Mouse (Mus musculus): ENCODE data around the gene Ugt1a2. TPM values are rescaled to one million over a fixed set of nuclear protein-coding genes. Genes with fewer than 3 reads are reported as not detected.

Ugt1a2 gene
- total and polyA plus RNA-seq, 2 experiments from 2014 or later: not detected

DNA sequence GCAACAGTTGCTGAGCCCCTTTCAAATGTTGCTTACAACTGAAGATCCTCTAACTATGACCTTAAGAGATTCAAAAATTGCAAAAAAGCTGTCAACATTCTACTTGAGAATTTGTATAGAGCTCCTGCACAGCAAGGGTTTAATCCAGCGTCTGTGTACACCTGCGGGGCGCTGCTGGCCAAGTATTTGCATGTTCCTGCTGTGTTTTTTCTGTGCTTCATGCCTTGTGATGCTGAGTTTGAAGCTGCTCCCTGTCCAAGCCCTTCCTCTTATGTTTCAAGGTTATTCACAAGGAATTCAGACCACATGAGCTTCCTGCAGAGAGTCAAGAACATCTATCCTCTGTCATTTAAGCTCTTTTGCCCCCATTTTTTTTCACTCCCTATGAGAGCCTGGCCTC, 8.3 kb upstream of the Ugt1a2 start:
- Histone ChIP-seq H3K9me3 (ENCODE audit: low read length) (no peaks in the 10 kb centered on the region), H3K27me3 (ENCODE audit: insufficient read depth, low read length) (no peaks in the 10 kb centered on the region), H3K9ac (replicated peaks; ENCODE audit: low read length, poor library complexity, severe bottlenecking) (no peak overlapping the region), H3K4me3 (ENCODE audit: low read depth, low read length) (no peak overlapping the region), H3K36me3 (ENCODE audit: insufficient read depth, low read length) (no peaks in the 10 kb centered on the region), H3K27ac (ENCODE audit: low read depth, low read length) (no peak overlapping the region), H3K4me1 (ENCODE audit: insufficient read depth, low read length) (no peaks in the 10 kb centered on the region), H3K4me2 (ENCODE audit: low read depth, low read length, poor library complexity, severe bottlenecking) (no peak overlapping the region)
- no peak for ATAC-seq (ENCODE audit: low FRiP score)
- 58% methylated on average over 3 of the region's 3 CpGs for WGBS
- TF ChIP-seq CTCF (IDR thresholded peaks at IDR 0.05): no peak
- DNase-seq (ENCODE audit: low spot score): no peak

DNA sequence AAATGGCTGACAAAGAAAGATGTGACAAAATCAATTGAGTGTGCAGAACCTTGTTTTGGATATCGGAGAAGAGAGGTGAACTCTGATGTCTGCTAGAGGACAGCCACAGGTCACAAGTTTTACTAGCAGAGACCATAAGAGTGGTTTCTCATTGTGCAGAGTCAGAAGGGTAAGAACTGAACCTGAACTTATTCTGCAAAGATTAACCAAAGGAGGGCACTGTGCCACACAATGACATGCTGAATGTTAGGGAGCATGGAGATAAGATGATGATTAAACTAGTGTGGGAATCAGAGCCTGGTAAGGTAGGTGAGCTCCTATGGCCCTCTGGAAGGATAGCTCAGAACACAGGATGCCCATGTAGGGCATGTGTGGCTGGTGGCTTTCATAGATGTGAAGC, 4.7 kb upstream of the Ugt1a2 start:
- no peak overlapping the region for H3K4me2 ChIP-seq (ENCODE audit: low read depth, low read length, poor library complexity, severe bottlenecking)
- TF ChIP-seq CTCF (IDR thresholded peaks at IDR 0.05): no peak
- H3K27ac ChIP-seq (ENCODE audit: low read depth, low read length): no peak overlapping the region
- DNase-seq (ENCODE audit: low spot score): no peak
- 91% methylated on average over 1 of the region's 1 CpGs for whole genome bisulfite sequencing
- H3K9me3 ChIP-seq (ENCODE audit: low read length): no peaks in the 10 kb centered on the region
- no peak overlapping the region for H3K9ac ChIP-seq (replicated peaks; ENCODE audit: low read length, poor library complexity, severe bottlenecking)
- H3K4me3 ChIP-seq (ENCODE audit: low read depth, low read length): no peak overlapping the region
- no peaks in the 10 kb centered on the region for H3K27me3 ChIP-seq (ENCODE audit: insufficient read depth, low read length)
- no peaks in the 10 kb centered on the region for H3K36me3 ChIP-seq (ENCODE audit: insufficient read depth, low read length)
- H3K4me1 ChIP-seq (ENCODE audit: insufficient read depth, low read length): no peaks in the 10 kb centered on the region
- ATAC-seq (ENCODE audit: low FRiP score): no peak

DNA sequence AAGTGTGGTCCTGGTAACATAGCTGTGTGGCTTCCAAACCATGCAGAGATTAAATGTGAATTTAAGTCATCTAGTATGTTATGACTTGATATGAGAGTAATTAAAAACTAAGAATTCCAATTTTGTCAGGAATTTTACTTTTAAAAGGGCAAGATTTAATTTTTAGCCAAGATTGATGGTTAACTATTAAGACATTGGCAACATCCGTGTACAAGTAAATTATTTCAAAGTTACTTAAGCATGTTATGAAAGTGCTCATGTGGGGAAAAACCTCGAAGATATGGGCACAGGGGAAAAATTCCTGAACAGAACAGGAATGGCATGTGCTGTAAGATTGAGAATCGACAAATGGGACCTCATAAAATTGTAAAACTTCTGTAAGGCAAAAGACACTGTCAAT, 3.0 kb upstream of the Ugt1a2 start:
- Histone ChIP-seq H3K9me3 (ENCODE audit: low read length) (no peaks in the 10 kb centered on the region), H3K36me3 (ENCODE audit: insufficient read depth, low read length) (no peaks in the 10 kb centered on the region), H3K9ac (replicated peaks; ENCODE audit: low read length, poor library complexity, severe bottlenecking) (no peak overlapping the region), H3K27me3 (ENCODE audit: insufficient read depth, low read length) (no peaks in the 10 kb centered on the region), H3K27ac (ENCODE audit: low read depth, low read length) (no peak overlapping the region), H3K4me3 (ENCODE audit: low read depth, low read length) (no peak overlapping the region), H3K4me2 (ENCODE audit: low read depth, low read length, poor library complexity, severe bottlenecking) (no peak overlapping the region), H3K4me1 (ENCODE audit: insufficient read depth, low read length) (no peaks in the 10 kb centered on the region)
- ATAC-seq (ENCODE audit: low FRiP score): no peak
- DNase-seq (ENCODE audit: low spot score): no peak
- WGBS: 71% methylated on average over 3 of the region's 3 CpGs
- TF ChIP-seq CTCF (IDR thresholded peaks at IDR 0.05): no peak

DNA sequence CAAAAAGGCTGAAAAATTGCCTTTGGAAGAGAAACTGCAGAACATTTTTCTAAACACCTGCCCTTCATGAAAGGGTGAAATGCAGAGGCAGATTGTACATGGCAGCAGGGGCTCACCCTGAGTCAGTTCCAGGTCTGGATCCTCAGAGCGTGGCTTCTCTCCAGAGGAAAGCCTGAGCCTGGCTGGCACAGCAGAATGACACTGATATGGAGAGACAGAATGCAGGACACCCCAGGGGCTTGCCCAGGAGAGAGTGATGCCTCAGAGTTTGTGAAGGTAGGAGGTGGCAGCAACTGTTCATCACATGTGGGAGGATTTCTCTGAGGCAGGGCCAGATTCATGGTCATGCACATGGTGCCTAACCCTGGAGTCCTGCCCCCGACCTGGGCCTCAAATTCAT, 405 bp upstream of the Ugt1a2 start:
- Histone ChIP-seq H3K9me3 (ENCODE audit: low read length) (no peaks in the 10 kb centered on the region), H3K27ac (ENCODE audit: low read depth, low read length) (no peak overlapping the region), H3K27me3 (ENCODE audit: insufficient read depth, low read length) (no peaks in the 10 kb centered on the region), H3K4me1 (ENCODE audit: insufficient read depth, low read length) (no peaks in the 10 kb centered on the region), H3K4me3 (ENCODE audit: low read depth, low read length) (no peak overlapping the region), H3K9ac (replicated peaks; ENCODE audit: low read length, poor library complexity, severe bottlenecking) (no peak overlapping the region), H3K4me2 (ENCODE audit: low read depth, low read length, poor library complexity, severe bottlenecking) (no peak overlapping the region), H3K36me3 (ENCODE audit: insufficient read depth, low read length) (no peaks in the 10 kb centered on the region)
- no peak for DNase-seq (ENCODE audit: low spot score)
- no peak for ATAC-seq (ENCODE audit: low FRiP score)
- no peak for TF ChIP-seq CTCF (IDR thresholded peaks at IDR 0.05)
- 68% methylated on average over 2 of the region's 2 CpGs for WGBS

DNA sequence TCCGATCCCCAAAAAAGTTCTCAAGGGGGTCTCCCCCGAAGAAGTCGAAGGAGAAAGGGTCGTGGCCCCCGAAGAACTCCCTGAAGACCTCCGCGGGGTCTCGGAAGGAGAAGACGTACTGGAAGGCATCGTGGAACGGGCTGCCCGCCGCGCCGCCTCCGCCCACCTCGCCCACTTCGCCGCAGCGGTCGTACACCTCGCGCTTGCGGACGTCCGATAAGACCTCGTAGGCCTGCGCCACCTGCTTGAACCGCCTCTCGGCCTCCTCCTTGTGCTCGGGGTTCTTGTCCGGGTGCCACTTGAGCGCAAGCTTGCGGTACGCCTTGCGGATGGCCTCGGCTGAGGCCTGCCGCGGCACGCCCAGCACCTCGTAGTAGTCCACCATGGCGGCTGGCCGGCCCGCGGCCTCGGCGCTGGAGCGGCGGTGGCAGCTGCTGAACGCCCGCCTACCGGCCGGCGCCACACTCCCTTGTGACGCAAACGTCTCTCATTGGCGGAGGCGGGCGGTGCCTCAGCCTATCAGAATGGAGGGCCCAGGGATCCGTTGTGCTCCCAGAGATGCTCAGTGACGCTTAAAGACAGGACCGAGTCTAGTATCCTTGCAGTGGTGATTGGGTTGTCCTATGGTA, 5.0 kb downstream of the Ugt1a2 start, which contains the start of gene Dnajb3:
Dnajb3 (minus strand) TSS at position 489 of the 629 bp plus-strand sequence.
- 9% methylated on average over 62 of the region's 62 CpGs for WGBS
- H3K27me3 ChIP-seq (ENCODE audit: insufficient read depth, low read length): no peaks in the 10 kb centered on the region
- H3K4me2 ChIP-seq (ENCODE audit: low read depth, low read length, poor library complexity, severe bottlenecking): peak within 1 kb of the TSS; percentile 82
- 0 out of 2 replicates have a peak, but pooled peaks cover 3% of the 10 kb centered on the region for H3K9me3 ChIP-seq (ENCODE audit: low read length)
- ATAC-seq (ENCODE audit: low FRiP score) (peak; percentile 100), DNase-seq (ENCODE audit: low spot score) (peak; percentile 93)
- no peaks in the 10 kb centered on the region for H3K36me3 ChIP-seq (ENCODE audit: insufficient read depth, low read length)
- no peak; the same call in 1 of the 2 replicates for TF ChIP-seq CTCF (IDR thresholded peaks at IDR 0.05)
- H3K9ac ChIP-seq (replicated peaks; ENCODE audit: low read length, poor library complexity, severe bottlenecking): peak within 1 kb of the TSS; percentile 61
- H3K4me1 ChIP-seq (ENCODE audit: insufficient read depth, low read length): no peaks in the 10 kb centered on the region
- H3K27ac ChIP-seq (ENCODE audit: low read depth, low read length): peak within 1 kb of the TSS; percentile 19; the same call in 1 of the 2 replicates
- peak within 1 kb of the TSS; percentile 38 for H3K4me3 ChIP-seq (ENCODE audit: low read depth, low read length)

DNA sequence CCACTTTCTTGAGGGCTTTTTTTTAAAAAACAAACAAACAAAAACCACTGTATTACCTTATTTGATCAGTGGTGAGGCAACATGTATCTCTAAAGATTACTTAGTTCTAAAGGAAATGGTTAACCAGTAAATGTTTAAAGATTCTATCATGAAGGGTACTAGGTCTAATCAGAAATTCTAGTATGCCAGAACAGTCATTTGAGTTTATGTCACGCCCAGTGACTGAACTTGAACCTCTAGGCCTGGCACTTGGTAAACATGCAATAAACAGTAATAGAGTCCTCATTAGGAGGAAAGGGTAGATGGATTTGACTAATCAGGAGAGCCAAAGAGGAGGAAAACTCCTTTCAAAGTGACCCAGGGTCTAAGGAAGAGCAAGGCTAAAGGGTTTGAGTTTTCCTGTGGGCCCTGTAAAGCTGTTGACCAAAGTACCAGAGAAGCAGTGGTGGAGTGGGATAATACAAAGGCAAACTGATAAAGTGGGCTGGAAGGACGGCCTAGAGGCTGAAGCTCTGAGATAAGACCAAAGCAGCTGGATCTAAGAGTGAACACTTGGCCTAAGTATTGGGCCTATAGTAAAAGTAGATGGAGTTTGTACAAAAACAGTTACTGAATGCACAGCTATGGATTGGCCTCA, 6.6 kb downstream of the Ugt1a2 start:
- no peaks in the 10 kb centered on the region for H3K36me3 ChIP-seq (ENCODE audit: insufficient read depth, low read length)
- H3K9me3 ChIP-seq (ENCODE audit: low read length): peaks cover 11% of the 10 kb centered on the region
- TF ChIP-seq CTCF (IDR thresholded peaks at IDR 0.05): no peak
- no peak overlapping the region for H3K4me3 ChIP-seq (ENCODE audit: low read depth, low read length)
- 85% methylated on average over 2 of the region's 2 CpGs for WGBS
- ATAC-seq (ENCODE audit: low FRiP score) (no peak), DNase-seq (ENCODE audit: low spot score) (no peak)
- H3K4me2 ChIP-seq (ENCODE audit: low read depth, low read length, poor library complexity, severe bottlenecking): no peak overlapping the region
- H3K27me3 ChIP-seq (ENCODE audit: insufficient read depth, low read length): no peaks in the 10 kb centered on the region
- H3K27ac ChIP-seq (ENCODE audit: low read depth, low read length): no peak overlapping the region
- no peaks in the 10 kb centered on the region for H3K4me1 ChIP-seq (ENCODE audit: insufficient read depth, low read length)
- H3K9ac ChIP-seq (replicated peaks; ENCODE audit: low read length, poor library complexity, severe bottlenecking): no peak overlapping the region

Measured in midbrain, postnatal 0 days (tissue).